8 mouse cellular contexts compared by ENCODE assay signal in genomic region chr11:44833351-44833996, GRCm38 (mm10).
DNase-seq lines count a peak whose midpoint lies in the region; ATAC-seq lines count a peak whose summit lies in the region.

No protein-coding gene starts in this region.

- no peaks in the 10 kb centered on the region for H3K36me3 ChIP-seq in intestine, embryonic 14.5 days (ENCODE audit: control insufficient read depth, insufficient read depth, low read length)
- no peaks in the 10 kb centered on the region for H3K36me3 ChIP-seq in intestine, embryonic 16.5 days (ENCODE audit: control insufficient read depth, insufficient read depth, low read length)
- no peaks in the 10 kb centered on the region for H3K36me3 ChIP-seq in hindbrain, embryonic 11.5 days (ENCODE audit: control insufficient read depth, insufficient read depth, low read length)
- H3K36me3 ChIP-seq in neural tube, embryonic 11.5 days (ENCODE audit: control insufficient read depth, insufficient read depth, low read length), result no peaks in the 10 kb centered on the region

- no peak overlapping the region for H3K27ac ChIP-seq in intestine, embryonic 14.5 days (ENCODE audit: low read depth)
- no peak overlapping the region for H3K27ac ChIP-seq in intestine, embryonic 16.5 days (ENCODE audit: low read length)
- H3K27ac ChIP-seq in hindbrain, embryonic 11.5 days (ENCODE audit: low read depth, low read length), result peak overlapping the region; percentile 76
- H3K27ac ChIP-seq in neural tube, embryonic 11.5 days (ENCODE audit: low read depth, low read length), result peak overlapping the region; percentile 17

- H3K27me3 ChIP-seq in intestine, embryonic 14.5 days (replicated peaks; ENCODE audit: control insufficient read depth, insufficient read depth, low read length), result peaks cover 16% of the 10 kb centered on the region
- peaks cover 3% of the 10 kb centered on the region; the same call in 1 of the 2 replicates for H3K27me3 ChIP-seq in intestine, embryonic 16.5 days (replicated peaks; ENCODE audit: control insufficient read depth, insufficient read depth, low read length)
- no peaks in the 10 kb centered on the region for H3K27me3 ChIP-seq in hindbrain, embryonic 11.5 days (ENCODE audit: control insufficient read depth, insufficient read depth, low read length)
- no peaks in the 10 kb centered on the region for H3K27me3 ChIP-seq in neural tube, embryonic 11.5 days (ENCODE audit: control insufficient read depth, insufficient read depth, low read length)

- ATAC-seq in intestine, embryonic 14.5 days (replicated peaks; ENCODE audit: low FRiP score, low TSS enrichment, low read depth), result no peak
- ATAC-seq in intestine, embryonic 16.5 days, result no peak
- peak; percentile 38; the same call in 1 of the 2 replicates for ATAC-seq in hindbrain, embryonic 11.5 days (ENCODE audit: low FRiP score)
- ATAC-seq in neural tube, embryonic 11.5 days (ENCODE audit: insufficient read depth, low FRiP score, low TSS enrichment), result peak; percentile 45; the same call in 1 of the 2 replicates
- ATAC-seq in inflammation-experienced regulatory T-cells, adult 6 months, result no peak

- H3K4me3 ChIP-seq in intestine, embryonic 14.5 days (ENCODE audit: low read depth, low read length), result no peak overlapping the region
- H3K4me3 ChIP-seq in intestine, embryonic 16.5 days (ENCODE audit: low read length), result no peak overlapping the region
- H3K4me3 ChIP-seq in hindbrain, embryonic 11.5 days (ENCODE audit: low read depth, low read length), result no peak overlapping the region
- no peak overlapping the region for H3K4me3 ChIP-seq in neural tube, embryonic 11.5 days (ENCODE audit: low read depth, low read length)

- H3K9me3 ChIP-seq in intestine, embryonic 14.5 days (ENCODE audit: control insufficient read depth, low read length), result no peaks in the 10 kb centered on the region
- no peaks in the 10 kb centered on the region for H3K9me3 ChIP-seq in intestine, embryonic 16.5 days (ENCODE audit: control insufficient read depth, low read length)
- H3K9me3 ChIP-seq in hindbrain, embryonic 11.5 days (ENCODE audit: control insufficient read depth, low read length), result no peaks in the 10 kb centered on the region
- no peaks in the 10 kb centered on the region for H3K9me3 ChIP-seq in neural tube, embryonic 11.5 days (ENCODE audit: control insufficient read depth, low read length)

- 30% methylated on average over 18 of the region's 18 CpGs for WGBS in intestine, embryonic 14.5 days
- WGBS in intestine, embryonic 16.5 days, result 32% methylated on average over 18 of the region's 18 CpGs
- 23% methylated on average over 18 of the region's 18 CpGs for WGBS in hindbrain, embryonic 11.5 days
- 24% methylated on average over 18 of the region's 18 CpGs for WGBS in neural tube, embryonic 11.5 days

- H3K4me1 ChIP-seq in intestine, embryonic 14.5 days (replicated peaks; ENCODE audit: control insufficient read depth, insufficient read depth, low read length), result no peaks in the 10 kb centered on the region
- H3K4me1 ChIP-seq in intestine, embryonic 16.5 days (ENCODE audit: control insufficient read depth, insufficient read depth, low read length), result no peaks in the 10 kb centered on the region
- 0 out of 2 replicates have a peak, but pooled peaks cover 4% of the 10 kb centered on the region for H3K4me1 ChIP-seq in hindbrain, embryonic 11.5 days (replicated peaks; ENCODE audit: control insufficient read depth, insufficient read depth, low read length)
- peaks cover 19% of the 10 kb centered on the region for H3K4me1 ChIP-seq in neural tube, embryonic 11.5 days (ENCODE audit: control insufficient read depth, insufficient read depth, low read length)

- DNase-seq in intestine, embryonic 14.5 days (ENCODE audit: low spot score), result no peak
- peak; percentile 38 to 64 for DNase-seq in cerebellum, postnatal 25 days
- DNase-seq in hindbrain, embryonic 11.5 days (ENCODE audit: low spot score), result peak; percentile 68
- DNase-seq in neural tube, embryonic 11.5 days (ENCODE audit: low spot score), result peak; percentile 56
- no peak for DNase-seq in urinary bladder, postnatal 14 days (ENCODE audit: low spot score)
- no peak for DNase-seq in natural killer cell, adult 2 months (ENCODE audit: low spot score in 2 of 2)

- no peak overlapping the region for H3K9ac ChIP-seq in intestine, embryonic 14.5 days (ENCODE audit: low read length)
- no peak overlapping the region for H3K9ac ChIP-seq in intestine, embryonic 16.5 days (ENCODE audit: low read depth, low read length)
- no peak overlapping the region for H3K9ac ChIP-seq in hindbrain, embryonic 11.5 days (ENCODE audit: low read depth, low read length)
- H3K9ac ChIP-seq in neural tube, embryonic 11.5 days (ENCODE audit: low read length), result no peak overlapping the region

- 0 out of 2 replicates have a peak overlapping the region, but pooled peaks have one; percentile 9 for H3K4me2 ChIP-seq in intestine, embryonic 14.5 days (ENCODE audit: low read length)
- H3K4me2 ChIP-seq in intestine, embryonic 16.5 days (ENCODE audit: low read depth, low read length), result no peak overlapping the region
- peak overlapping the region; percentile 29 for H3K4me2 ChIP-seq in hindbrain, embryonic 11.5 days (replicated peaks; ENCODE audit: low read depth, low read length)
- peak overlapping the region; percentile 27 for H3K4me2 ChIP-seq in neural tube, embryonic 11.5 days (ENCODE audit: low read depth)

Comparison
In these comparisons a context has a peak if more than half of its experiments do, and no peak if none do; other contexts are left out.
1. ATAC-seq: peak in hindbrain, embryonic 11.5 days (single experiment) and neural tube, embryonic 11.5 days (single experiment); none in intestine, embryonic 14.5 days (single experiment), intestine, embryonic 16.5 days (single experiment) and inflammation-experienced regulatory T-cells, adult 6 months (single experiment).
2. DNase-seq: peak in cerebellum, postnatal 25 days (2 of 2), hindbrain, embryonic 11.5 days (single experiment) and neural tube, embryonic 11.5 days (single experiment); none in intestine, embryonic 14.5 days (single experiment), urinary bladder, postnatal 14 days (single experiment) and natural killer cell, adult 2 months (0 of 2).
3. H3K27ac ChIP-seq: peak in hindbrain, embryonic 11.5 days (single experiment) and neural tube, embryonic 11.5 days (single experiment); none in intestine, embryonic 14.5 days (single experiment) and intestine, embryonic 16.5 days (single experiment).